Mouse (Mus musculus): ENCODE results near the gene Prss12. TPM values are rescaled to one million over a fixed set of nuclear protein-coding genes. Genes with fewer than 3 reads are reported as not detected.

The Prss12 gene
- polyA plus RNA-seq, 1 experiment from 2014 or later, result 4.7 TPM

- no peaks in the 10 kb centered on the region for H3K9me3 ChIP-seq
- H3K36me3 ChIP-seq (replicated peaks), result no peaks in the 10 kb centered on the region
- no peaks in the 10 kb centered on the region for H3K4me1 ChIP-seq
- 24% methylated on average over 5 of the region's 5 CpGs for WGBS
- H3K27me3 ChIP-seq (replicated peaks; ENCODE audit: low read depth, poor library complexity, severe bottlenecking), result no peaks in the 10 kb centered on the region
- no peak for DNase-seq (ENCODE audit: low spot score)
- H3K27ac ChIP-seq (replicated peaks), result no peak overlapping the region
- H3K4me3 ChIP-seq, result no peak overlapping the region
Measured at GRCm38 (mm10) chr3:123515600-123516359, 69.1 kb downstream of the Prss12 start.

GRCm38 (mm10) chr3:123516784-123517183 is 70.1 kb downstream of the Prss12 start:
- peak; percentile 53 for DNase-seq (ENCODE audit: low spot score)
- H3K27ac ChIP-seq (replicated peaks), result no peak overlapping the region
- H3K36me3 ChIP-seq (replicated peaks), result no peaks in the 10 kb centered on the region
- H3K9me3 ChIP-seq, result no peaks in the 10 kb centered on the region
- 41% methylated on average over 4 of the region's 4 CpGs for WGBS
- no peaks in the 10 kb centered on the region for H3K4me1 ChIP-seq
- no peak overlapping the region for H3K4me3 ChIP-seq
- H3K27me3 ChIP-seq (replicated peaks; ENCODE audit: low read depth, poor library complexity, severe bottlenecking), result no peaks in the 10 kb centered on the region

- H3K9me3 ChIP-seq, result no peaks in the 10 kb centered on the region
- no peaks in the 10 kb centered on the region for H3K27me3 ChIP-seq (replicated peaks; ENCODE audit: low read depth, poor library complexity, severe bottlenecking)
- 77% methylated on average over 11 of the region's 11 CpGs for WGBS
- no peak overlapping the region for H3K4me3 ChIP-seq
- DNase-seq (ENCODE audit: low spot score), result no peak
- no peak overlapping the region for H3K27ac ChIP-seq (replicated peaks)
- H3K36me3 ChIP-seq (replicated peaks), result no peaks in the 10 kb centered on the region
- 0 out of 2 replicates have a peak, but pooled peaks cover 3% of the 10 kb centered on the region for H3K4me1 ChIP-seq
Measured at GRCm38 (mm10) chr3:123526313-123527067, 79.8 kb downstream of the Prss12 start.

- DNase-seq (ENCODE audit: low spot score), result no peak
- H3K27me3 ChIP-seq (replicated peaks; ENCODE audit: low read depth, poor library complexity, severe bottlenecking), result no peaks in the 10 kb centered on the region
- no peak overlapping the region for H3K4me3 ChIP-seq
- no peak overlapping the region for H3K27ac ChIP-seq (replicated peaks)
- no peaks in the 10 kb centered on the region for H3K9me3 ChIP-seq
- H3K36me3 ChIP-seq (replicated peaks), result no peaks in the 10 kb centered on the region
- 83% methylated on average over 10 of the region's 10 CpGs for WGBS
- no peaks in the 10 kb centered on the region for H3K4me1 ChIP-seq
Measured at GRCm38 (mm10) chr3:123527806-123528507, 81.2 kb downstream of the Prss12 start.

GRCm38 (mm10) chr3:123531124-123531523 is 84.4 kb downstream of the Prss12 start:
- no peaks in the 10 kb centered on the region for H3K27me3 ChIP-seq (replicated peaks; ENCODE audit: low read depth, poor library complexity, severe bottlenecking)
- no peak for DNase-seq (ENCODE audit: low spot score)
- H3K27ac ChIP-seq (replicated peaks), result no peak overlapping the region
- no peaks in the 10 kb centered on the region for H3K9me3 ChIP-seq
- H3K4me1 ChIP-seq, result no peaks in the 10 kb centered on the region
- H3K36me3 ChIP-seq (replicated peaks), result no peaks in the 10 kb centered on the region
- H3K4me3 ChIP-seq, result no peak overlapping the region
- 90% methylated on average over 2 of the region's 2 CpGs for WGBS

- Histone ChIP-seq H3K4me1 (no peaks in the 10 kb centered on the region), H3K27ac (replicated peaks) (no peak overlapping the region), H3K27me3 (replicated peaks; ENCODE audit: low read depth, poor library complexity, severe bottlenecking) (no peaks in the 10 kb centered on the region), H3K36me3 (replicated peaks) (no peaks in the 10 kb centered on the region), H3K9me3 (no peaks in the 10 kb centered on the region), H3K4me3 (no peak overlapping the region)
- no peak for DNase-seq (ENCODE audit: low spot score)
- WGBS, result 89% methylated on average over 1 of the region's 1 CpGs
Measured at GRCm38 (mm10) chr3:123537279-123537678, 90.6 kb downstream of the Prss12 start.

- Histone ChIP-seq H3K4me1 (no peaks in the 10 kb centered on the region), H3K4me3 (no peak overlapping the region), H3K27ac (replicated peaks) (no peak overlapping the region), H3K36me3 (replicated peaks) (no peaks in the 10 kb centered on the region), H3K27me3 (replicated peaks; ENCODE audit: low read depth, poor library complexity, severe bottlenecking) (no peaks in the 10 kb centered on the region), H3K9me3 (peaks cover 3% of the 10 kb centered on the region; the same call in 1 of the 2 replicates)
- no peak for DNase-seq (ENCODE audit: low spot score)
- WGBS, result 85% methylated on average over 6 of the region's 6 CpGs
Measured at GRCm38 (mm10) chr3:123543585-123544304, 97.0 kb downstream of the Prss12 start.

GRCm38 (mm10) chr3:123550487-123550886 is 103.8 kb downstream of the Prss12 start:
- WGBS, result 93% methylated on average over 3 of the region's 3 CpGs
- DNase-seq (ENCODE audit: low spot score), result no peak
- Histone ChIP-seq H3K36me3 (replicated peaks) (no peaks in the 10 kb centered on the region), H3K9me3 (peaks cover 3% of the 10 kb centered on the region; the same call in 1 of the 2 replicates), H3K27ac (replicated peaks) (no peak overlapping the region), H3K4me3 (no peak overlapping the region), H3K4me1 (no peaks in the 10 kb centered on the region), H3K27me3 (replicated peaks; ENCODE audit: low read depth, poor library complexity, severe bottlenecking) (no peaks in the 10 kb centered on the region)

GRCm38 (mm10) chr3:123553872-123554271 is 107.2 kb downstream of the Prss12 start:
- Histone ChIP-seq H3K36me3 (replicated peaks) (no peaks in the 10 kb centered on the region), H3K27me3 (replicated peaks; ENCODE audit: low read depth, poor library complexity, severe bottlenecking) (no peaks in the 10 kb centered on the region), H3K9me3 (no peaks in the 10 kb centered on the region), H3K27ac (replicated peaks) (no peak overlapping the region), H3K4me3 (no peak overlapping the region), H3K4me1 (no peaks in the 10 kb centered on the region)
- 89% methylated on average over 6 of the region's 6 CpGs for WGBS
- no peak for DNase-seq (ENCODE audit: low spot score)

- no peak overlapping the region for H3K27ac ChIP-seq (replicated peaks)
- H3K27me3 ChIP-seq (replicated peaks; ENCODE audit: low read depth, poor library complexity, severe bottlenecking), result no peaks in the 10 kb centered on the region
- no peaks in the 10 kb centered on the region for H3K4me1 ChIP-seq
- no peak overlapping the region for H3K4me3 ChIP-seq
- H3K36me3 ChIP-seq (replicated peaks), result no peaks in the 10 kb centered on the region
- no peaks in the 10 kb centered on the region for H3K9me3 ChIP-seq
- WGBS, result 93% methylated on average over 7 of the region's 7 CpGs
- no peak for DNase-seq (ENCODE audit: low spot score)
Measured at GRCm38 (mm10) chr3:123555254-123555865, 108.6 kb downstream of the Prss12 start.

Data from embryonic facial prominence, embryonic 10.5 days (tissue).